Mouse (Mus musculus) hindbrain, embryonic 14.5 days (tissue): ENCODE data around the gene Pkp1. TPM values are rescaled to one million over a fixed set of nuclear protein-coding genes. Genes with fewer than 3 reads are reported as not detected.

Experiments used
- ATAC-seq: fragments of 200-750 bp; cut with Nextera tagmentation; 2 replicates; pipeline ENCODE4 v1.8.0; 2017; ENCODE audit warnings: moderate number of reproducible peaks, mild to moderate bottlenecking, moderate TSS enrichment, moderate library complexity; ENCODE audit not compliant: low FRiP score
- DNase-seq: peaks from one replicate; pipeline ENCODE4 v3.0.0-alpha.2; 2015; ENCODE audit warnings: low spot score
- H3K27ac ChIP-seq: fragments of 300-500 bp; sonication (generic); 2 replicates; pipeline ENCODE4 v1.5.1; 2014; ENCODE audit warnings: mild to moderate bottlenecking, moderate library complexity
- H3K27me3 ChIP-seq: fragments of 300-500 bp; sonication (generic); 2 replicates; pipeline ENCODE4 v1.6.1; 2014; ENCODE audit warnings: mild to moderate bottlenecking, low read length, mixed read lengths; ENCODE audit not compliant: control insufficient read depth, insufficient read depth
- H3K36me3 ChIP-seq: fragments of 300-500 bp; sonication (generic); replicated peaks from 2 replicates; pipeline ENCODE4 v1.6.1; 2014; ENCODE audit not compliant: control insufficient read depth, insufficient read depth
- H3K4me1 ChIP-seq: fragments of 300-500 bp; sonication (generic); replicated peaks from 2 replicates; pipeline ENCODE4 v1.6.1; 2014; ENCODE audit warnings: antibody characterized with exemption, low read length, mixed read lengths; ENCODE audit not compliant: control insufficient read depth, insufficient read depth
- H3K4me2 ChIP-seq: fragments of 300-500 bp; sonication (generic); replicated peaks from 2 replicates; pipeline ENCODE4 v1.6.1; 2014; ENCODE audit warnings: mild to moderate bottlenecking, moderate library complexity
- H3K4me3 ChIP-seq: fragments of 300-500 bp; sonication (generic); replicated peaks from 2 replicates; pipeline ENCODE4 v1.5.1; 2014; ENCODE audit warnings: mild to moderate bottlenecking, low read length
- H3K9ac ChIP-seq: fragments of 300-500 bp; sonication (generic); 2 replicates; pipeline ENCODE4 v1.6.1; 2014
- H3K9me3 ChIP-seq: fragments of 300-500 bp; sonication (generic); 2 replicates; pipeline ENCODE4 v1.6.1; 2016; ENCODE audit warnings: low read length; ENCODE audit not compliant: control insufficient read depth
- WGBS: fragments of 180-500 bp; shearing (Covaris S2); extraction: QIAGEN DNeasy Blood & Tissue Kit; methylation state at CpG from one replicate; pipeline ENCODE4 v1.1.7; 2014; 5-methylcytosine and 5-hydroxymethylcytosine counted together
- polyA plus RNA-seq: library from polyadenylated mRNA; unstranded; fragments of >200 nt; fragmentation: Nextera tagmentation; extraction: Ambion mirVana; gene quantifications from 2 replicates; pipeline ENCODE4 v1.2.1, GENCODE M21; 2014

Pkp1 gene
- polyA plus RNA-seq, 1 experiment from 2014 or later: not detected

DNA sequence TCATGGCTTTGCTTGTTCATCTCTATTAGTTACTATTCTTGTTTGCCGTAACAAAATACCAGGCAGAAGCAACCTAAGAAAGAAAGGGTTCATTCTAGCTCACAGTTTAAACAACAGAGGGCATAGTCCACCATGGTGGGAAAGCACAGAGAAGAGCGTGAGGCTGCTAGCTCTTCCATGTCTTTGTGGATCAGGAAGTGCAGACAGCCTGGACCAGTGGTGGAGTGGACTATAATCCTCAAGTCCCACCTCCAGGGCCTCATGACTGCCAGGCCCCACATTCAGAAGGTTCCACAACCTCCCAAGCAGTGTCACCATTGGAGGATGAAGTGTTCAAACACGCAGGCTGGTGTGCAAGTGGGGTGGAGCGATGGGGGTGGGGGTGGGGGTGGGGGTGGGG lies 65.8 kb downstream of the Pkp1 start:
- ATAC-seq (no peak), DNase-seq (no peak)
- no peaks in the 10 kb centered on the region for H3K27me3 ChIP-seq

GRCm38 (mm10) chr1:135852044-135852756 lies 66.8 kb downstream of the Pkp1 start:
- no peaks in the 10 kb centered on the region for H3K9me3 ChIP-seq
- no peak overlapping the region for H3K9ac ChIP-seq
- WGBS: 33% methylated on average over 13 of the region's 13 CpGs
- DNase-seq (peak; percentile 31), ATAC-seq (peak; percentile 45; the same call in 1 of the 2 replicates)
- no peak overlapping the region for H3K4me3 ChIP-seq
- no peaks in the 10 kb centered on the region; the same call in 1 of the 2 replicates for H3K4me1 ChIP-seq
- H3K27me3 ChIP-seq: no peaks in the 10 kb centered on the region
- H3K36me3 ChIP-seq: no peaks in the 10 kb centered on the region
- no peak overlapping the region for H3K4me2 ChIP-seq
- no peak overlapping the region for H3K27ac ChIP-seq

More for the DNA sequence above, 65.8 kb downstream of the Pkp1 start:
- Histone ChIP-seq H3K4me3 (no peak overlapping the region), H3K9ac (no peak overlapping the region), H3K36me3 (no peaks in the 10 kb centered on the region), H3K9me3 (no peaks in the 10 kb centered on the region), H3K4me1 (no peaks in the 10 kb centered on the region; the same call in 1 of the 2 replicates), H3K4me2 (no peak overlapping the region), H3K27ac (no peak overlapping the region)
- 97% methylated on average over 4 of the region's 4 CpGs for WGBS

- ATAC-seq (peak; percentile 49; the same call in 1 of the 2 replicates), DNase-seq (no peak)
- H3K9ac ChIP-seq: no peak overlapping the region
- H3K9me3 ChIP-seq: no peaks in the 10 kb centered on the region
- no peak overlapping the region for H3K4me3 ChIP-seq
- H3K27ac ChIP-seq: no peak overlapping the region
- H3K27me3 ChIP-seq: no peaks in the 10 kb centered on the region
- no peaks in the 10 kb centered on the region; the same call in 1 of the 2 replicates for H3K4me1 ChIP-seq
- no peak overlapping the region for H3K4me2 ChIP-seq
- WGBS: 76% methylated on average over 12 of the region's 12 CpGs
- H3K36me3 ChIP-seq: no peaks in the 10 kb centered on the region
Measured at GRCm38 (mm10) chr1:135850722-135851512, 68.1 kb downstream of the Pkp1 start.

DNA sequence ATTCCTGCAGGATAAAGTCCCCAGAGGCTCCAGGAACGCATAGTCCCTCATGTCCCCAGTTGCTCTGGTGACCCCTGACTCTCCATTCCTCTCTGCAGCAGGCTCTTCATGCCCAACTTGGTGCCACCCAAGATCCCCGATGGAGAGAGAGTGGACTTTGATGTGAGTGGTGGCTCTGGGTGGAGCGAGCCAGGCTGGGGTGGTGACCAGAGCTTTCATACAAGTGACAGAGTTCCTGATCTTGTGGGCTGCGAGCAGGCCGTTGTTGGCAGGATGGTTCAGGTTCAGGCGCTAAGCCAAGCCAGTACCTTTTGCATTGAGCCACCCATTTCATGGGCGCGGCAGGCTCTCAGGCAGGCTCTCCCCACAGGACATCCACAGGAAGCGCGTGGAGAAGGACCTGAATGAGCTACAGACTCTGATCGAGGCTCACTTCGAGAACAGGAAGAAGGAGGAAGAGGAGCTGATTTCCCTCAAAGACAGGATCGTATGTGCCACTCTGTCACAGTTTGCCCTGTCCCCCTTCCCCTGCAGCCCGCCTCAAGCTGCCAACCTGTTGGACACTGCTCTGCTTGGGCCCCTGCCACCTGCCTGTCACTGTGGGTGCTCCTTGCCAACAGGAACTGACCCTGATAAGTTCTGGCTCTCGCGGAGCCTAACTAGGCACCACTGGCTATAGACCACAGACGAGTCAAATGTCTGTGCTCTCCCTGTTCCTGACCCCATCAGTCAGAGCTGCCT lies 71.2 kb downstream of the Pkp1 start:
- Histone ChIP-seq H3K36me3 (no peaks in the 10 kb centered on the region), H3K4me3 (no peak overlapping the region), H3K4me2 (no peak overlapping the region), H3K4me1 (no peaks in the 10 kb centered on the region; the same call in 1 of the 2 replicates), H3K9ac (no peak overlapping the region), H3K9me3 (no peaks in the 10 kb centered on the region), H3K27me3 (no peaks in the 10 kb centered on the region), H3K27ac (no peak overlapping the region)
- WGBS: 88% methylated on average over 17 of the region's 17 CpGs
- ATAC-seq (no peak), DNase-seq (no peak)

DNA sequence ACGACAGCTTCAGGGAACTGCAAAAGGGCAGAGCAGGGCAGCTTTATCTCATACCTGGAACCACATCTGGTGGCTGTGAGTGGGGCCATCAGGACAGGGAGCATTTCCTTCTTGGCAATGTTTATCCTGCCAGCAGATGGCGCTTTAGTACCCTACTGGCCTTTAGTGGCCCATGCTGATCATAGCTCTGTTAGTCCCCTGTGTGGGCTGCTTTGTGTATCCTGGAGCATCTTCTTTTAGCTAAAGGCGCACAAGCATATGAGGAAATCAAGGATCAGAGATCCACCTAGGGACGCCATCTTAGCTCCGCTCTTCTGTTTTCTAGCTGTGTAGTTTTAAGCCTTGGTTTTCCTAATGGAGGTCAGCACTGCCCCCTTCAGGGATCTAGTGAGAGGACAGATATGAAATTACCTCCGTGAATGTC lies 71.9 kb downstream of the Pkp1 start:
- Histone ChIP-seq H3K36me3 (no peaks in the 10 kb centered on the region), H3K4me1 (no peaks in the 10 kb centered on the region; the same call in 1 of the 2 replicates), H3K9me3 (no peaks in the 10 kb centered on the region), H3K27me3 (no peaks in the 10 kb centered on the region), H3K27ac (no peak overlapping the region), H3K4me2 (no peak overlapping the region), H3K9ac (no peak overlapping the region), H3K4me3 (no peak overlapping the region)
- 32% methylated on average over 6 of the region's 6 CpGs for WGBS
- no peak for ATAC-seq
- peak; percentile 45 for DNase-seq

DNA sequence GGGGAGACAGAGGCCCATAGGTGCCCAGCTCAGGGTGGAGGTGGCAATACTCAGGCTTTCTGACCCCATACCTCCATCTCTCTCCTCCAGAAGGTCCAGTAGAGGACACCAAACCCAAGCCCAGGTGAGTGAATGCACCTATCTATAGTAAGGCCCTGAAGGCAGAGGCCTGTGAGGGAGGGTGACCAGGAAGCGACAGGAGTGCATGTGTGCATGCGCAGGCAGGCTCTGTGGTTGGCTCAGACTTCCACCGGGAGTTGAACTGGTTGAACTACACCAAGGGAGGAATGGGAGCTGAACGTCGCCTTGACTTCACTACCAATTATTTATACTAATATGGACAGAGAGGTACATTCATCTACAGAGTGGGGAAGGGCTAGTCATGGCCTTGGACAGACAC lies 72.4 kb downstream of the Pkp1 start:
- 82% methylated on average over 5 of the region's 5 CpGs for WGBS
- Histone ChIP-seq H3K27me3 (no peaks in the 10 kb centered on the region), H3K9ac (no peak overlapping the region), H3K36me3 (no peaks in the 10 kb centered on the region), H3K4me1 (no peaks in the 10 kb centered on the region), H3K9me3 (no peaks in the 10 kb centered on the region), H3K4me2 (no peak overlapping the region), H3K4me3 (no peak overlapping the region), H3K27ac (no peak overlapping the region)
- DNase-seq (no peak), ATAC-seq (no peak)

- Histone ChIP-seq H3K36me3 (no peaks in the 10 kb centered on the region), H3K9me3 (no peaks in the 10 kb centered on the region), H3K27ac (no peak overlapping the region), H3K9ac (no peak overlapping the region), H3K4me2 (no peak overlapping the region), H3K4me1 (no peaks in the 10 kb centered on the region), H3K27me3 (no peaks in the 10 kb centered on the region), H3K4me3 (no peak overlapping the region)
- 81% methylated on average over 6 of the region's 6 CpGs for WGBS
- DNase-seq (no peak), ATAC-seq (no peak)
Measured at GRCm38 (mm10) chr1:135844481-135844880, 74.5 kb downstream of the Pkp1 start.

DNA sequence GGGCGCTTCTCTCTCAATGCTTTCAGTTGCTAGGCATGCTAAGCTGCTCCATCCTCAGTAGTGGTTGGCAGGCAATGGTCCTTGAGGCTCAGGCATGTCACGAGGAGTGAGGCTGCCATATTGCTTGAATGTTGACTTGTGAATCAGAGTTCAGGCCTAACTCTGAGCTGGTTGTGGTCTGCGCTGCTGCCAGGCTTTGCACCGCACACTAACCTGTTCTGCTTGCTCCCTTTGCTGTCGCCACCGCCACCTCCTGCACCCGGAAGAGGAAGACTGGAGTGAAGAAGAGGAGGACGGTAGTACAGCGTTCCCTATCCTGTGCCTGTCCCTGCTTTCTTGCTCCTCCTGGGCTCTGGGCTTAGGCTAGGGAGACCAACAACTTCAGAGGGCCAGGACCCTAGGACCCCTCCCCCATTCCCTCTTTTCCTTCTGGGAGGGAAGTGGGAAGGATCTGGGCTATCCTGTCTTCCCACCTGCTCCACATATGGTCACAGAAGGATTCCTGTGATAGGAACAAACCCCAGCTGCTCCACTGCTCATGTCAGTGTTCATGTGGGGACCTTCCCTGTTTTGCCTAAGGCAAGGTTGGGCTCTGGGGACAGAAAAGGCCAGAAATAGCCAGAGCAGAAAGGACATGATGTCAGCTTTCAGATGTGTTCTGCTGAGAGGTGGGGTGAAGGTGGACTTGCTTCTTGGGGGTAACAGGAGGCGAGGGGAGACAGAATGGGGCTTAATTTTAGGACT lies 75.3 kb downstream of the Pkp1 start:
- Histone ChIP-seq H3K27me3 (no peaks in the 10 kb centered on the region), H3K36me3 (no peaks in the 10 kb centered on the region), H3K9ac (no peak overlapping the region), H3K4me1 (no peaks in the 10 kb centered on the region), H3K27ac (no peak overlapping the region), H3K9me3 (no peaks in the 10 kb centered on the region), H3K4me3 (no peak overlapping the region), H3K4me2 (no peak overlapping the region)
- ATAC-seq: no peak
- no peak for DNase-seq
- 90% methylated on average over 10 of the region's 10 CpGs for WGBS
